Mouse (Mus musculus) liver, embryonic 16.5 days (tissue): ENCODE measurements at regions not wholly inside any gene's neighbourhood (a gene's known extent, or its start where the extent isn't known, plus 50 kb on each side); places are given as distances from the start of the nearest gene placed in this dataset.

Experiments
- ATAC-seq: fragments of 200-750 bp; cut with Nextera tagmentation; 2 replicates; pipeline ENCODE4 v1.8.0; 2017; ENCODE audit warnings: low read depth, mild to moderate bottlenecking, moderate number of reproducible peaks, moderate library complexity
- H3K27ac ChIP-seq: fragments of 300-500 bp; sonication (generic); 2 replicates; pipeline ENCODE4 v1.5.1; 2014; ENCODE audit warnings: mild to moderate bottlenecking, low read length
- H3K27me3 ChIP-seq: fragments of 300-500 bp; sonication (generic); 2 replicates; pipeline ENCODE4 v1.6.1; 2014; ENCODE audit warnings: low read depth, low read length, mixed read lengths; ENCODE audit not compliant: control insufficient read depth, insufficient read depth
- H3K36me3 ChIP-seq: fragments of 300-500 bp; sonication (generic); 2 replicates; pipeline ENCODE4 v1.6.1; 2014; ENCODE audit warnings: mild to moderate bottlenecking; ENCODE audit not compliant: control insufficient read depth, insufficient read depth
- H3K4me1 ChIP-seq: fragments of 300-500 bp; sonication (generic); 2 replicates; pipeline ENCODE4 v1.6.1; 2014; ENCODE audit warnings: low read depth, low read length, mixed read lengths; ENCODE audit not compliant: control insufficient read depth
- H3K4me2 ChIP-seq: fragments of 300-500 bp; sonication (generic); 2 replicates; pipeline ENCODE4 v1.6.1; 2014; ENCODE audit warnings: low read depth, low read length, mixed read lengths
- H3K4me3 ChIP-seq: fragments of 300-500 bp; sonication (generic); 2 replicates; pipeline ENCODE4 v1.5.1; 2014; ENCODE audit warnings: low read depth, mild to moderate bottlenecking, low read length
- H3K9ac ChIP-seq: fragments of 300-500 bp; sonication (generic); 2 replicates; pipeline ENCODE4 v1.6.1; 2014; ENCODE audit warnings: low read depth, low read length
- H3K9me3 ChIP-seq: fragments of 300-500 bp; sonication (generic); replicated peaks from 2 replicates; pipeline ENCODE4 v1.6.1; 2016; ENCODE audit warnings: low read length; ENCODE audit not compliant: control insufficient read depth
- WGBS: fragments of 180-500 bp; shearing (Covaris S2); extraction: QIAGEN DNeasy Blood & Tissue Kit; methylation state at CpG from one replicate; pipeline ENCODE4 v1.1.7; 2014; ENCODE audit not compliant: insufficient replicate concordance; 5-methylcytosine and 5-hydroxymethylcytosine counted together

- ATAC-seq = peak; percentile 60; the same call in 1 of the 2 replicates
- H3K4me1 ChIP-seq = peaks cover 2% of the 10 kb centered on the region
- H3K9ac ChIP-seq = no peak overlapping the region
- no peaks in the 10 kb centered on the region for H3K36me3 ChIP-seq
- WGBS = 82% methylated on average over 2 of the region's 2 CpGs
- no peaks in the 10 kb centered on the region for H3K27me3 ChIP-seq
- H3K4me3 ChIP-seq = no peak overlapping the region
- H3K27ac ChIP-seq = no peak overlapping the region
- no peak overlapping the region for H3K4me2 ChIP-seq
- H3K9me3 ChIP-seq = no peaks in the 10 kb centered on the region
These were observed 218.5 kb downstream of the Fam49a start for GRCm38 (mm10) chr12:12480451-12480850.

- WGBS = 21% methylated on average over 2 of the region's 2 CpGs
- Histone ChIP-seq H3K27ac (no peak overlapping the region), H3K4me1 (peaks cover 13% of the 10 kb centered on the region), H3K9ac (no peak overlapping the region), H3K4me2 (no peak overlapping the region), H3K9me3 (no peaks in the 10 kb centered on the region), H3K4me3 (no peak overlapping the region), H3K36me3 (no peaks in the 10 kb centered on the region), H3K27me3 (no peaks in the 10 kb centered on the region)
- peak; percentile 91 for ATAC-seq
These were observed 190.1 kb downstream of the Fam49a start for GRCm38 (mm10) chr12:12452086-12452485.

GRCm38 (mm10) chr12:12446768-12447167 lies 184.8 kb downstream of the Fam49a start:
- H3K4me3 ChIP-seq = no peak overlapping the region
- no peak for ATAC-seq
- WGBS = 65% methylated on average over 2 of the region's 2 CpGs

GRCm38 (mm10) chr12:12446281-12446680 lies 184.3 kb downstream of the Fam49a start:
- H3K9me3 ChIP-seq = no peaks in the 10 kb centered on the region
- no peak for ATAC-seq

More at GRCm38 (mm10) chr12:12446768-12447167, 184.8 kb downstream of the Fam49a start:
- Histone ChIP-seq H3K27me3 (no peaks in the 10 kb centered on the region), H3K4me1 (peaks cover 3% of the 10 kb centered on the region), H3K9ac (no peak overlapping the region), H3K4me2 (no peak overlapping the region), H3K27ac (no peak overlapping the region), H3K9me3 (no peaks in the 10 kb centered on the region), H3K36me3 (no peaks in the 10 kb centered on the region)

GRCm38 (mm10) chr12:12442872-12443271 lies 180.9 kb downstream of the Fam49a start:
- Histone ChIP-seq H3K9me3 (no peaks in the 10 kb centered on the region), H3K4me3 (no peak overlapping the region), H3K4me2 (no peak overlapping the region), H3K27me3 (no peaks in the 10 kb centered on the region), H3K9ac (no peak overlapping the region), H3K4me1 (no peaks in the 10 kb centered on the region), H3K36me3 (no peaks in the 10 kb centered on the region), H3K27ac (no peak overlapping the region)
- WGBS = 27% methylated on average over 4 of the region's 4 CpGs
- no peak for ATAC-seq

More at GRCm38 (mm10) chr12:12446281-12446680, 184.3 kb downstream of the Fam49a start:
- Histone ChIP-seq H3K27me3 (no peaks in the 10 kb centered on the region), H3K4me2 (no peak overlapping the region), H3K9ac (no peak overlapping the region), H3K27ac (no peak overlapping the region), H3K4me1 (no peaks in the 10 kb centered on the region), H3K36me3 (no peaks in the 10 kb centered on the region), H3K4me3 (no peak overlapping the region)
- 73% methylated on average over 3 of the region's 3 CpGs for WGBS

GRCm38 (mm10) chr12:12436379-12436778 lies 174.4 kb downstream of the Fam49a start:
- Histone ChIP-seq H3K4me1 (no peaks in the 10 kb centered on the region), H3K4me3 (no peak overlapping the region)
- 91% methylated on average over 1 of the region's 1 CpGs for WGBS

GRCm38 (mm10) chr12:12432597-12432996 lies 170.7 kb downstream of the Fam49a start:
- H3K4me2 ChIP-seq = no peak overlapping the region
- ATAC-seq = no peak
- no peak overlapping the region for H3K27ac ChIP-seq
- H3K27me3 ChIP-seq = no peaks in the 10 kb centered on the region
- no peaks in the 10 kb centered on the region for H3K36me3 ChIP-seq
- no peak overlapping the region for H3K9ac ChIP-seq
- WGBS = 33% methylated on average over 1 of the region's 1 CpGs
- peaks cover 21% of the 10 kb centered on the region for H3K4me1 ChIP-seq
- H3K9me3 ChIP-seq = no peaks in the 10 kb centered on the region
- no peak overlapping the region for H3K4me3 ChIP-seq

More at GRCm38 (mm10) chr12:12436379-12436778, 174.4 kb downstream of the Fam49a start:
- no peak overlapping the region for H3K27ac ChIP-seq
- no peaks in the 10 kb centered on the region for H3K27me3 ChIP-seq
- no peak overlapping the region for H3K4me2 ChIP-seq
- H3K9me3 ChIP-seq = no peaks in the 10 kb centered on the region
- no peak for ATAC-seq
- H3K9ac ChIP-seq = no peak overlapping the region
- no peaks in the 10 kb centered on the region for H3K36me3 ChIP-seq
